Mouse (Mus musculus) limb, embryonic 14.5 days (tissue): ENCODE measurements around the gene Itgb1bp1. TPM values are rescaled to one million over a fixed set of nuclear protein-coding genes. Genes with fewer than 3 reads are reported as not detected.

Experiments used
- ATAC-seq: fragments of 200-750 bp; cut with Nextera tagmentation; 2 replicates; pipeline ENCODE4 v1.8.0; 2017; ENCODE audit warnings: low read depth, moderate number of reproducible peaks, moderate TSS enrichment; ENCODE audit not compliant: low FRiP score
- DNase-seq: peaks from one replicate; pipeline ENCODE4 v3.0.0-alpha.2; 2015; ENCODE audit warnings: low spot score
- H3K27ac ChIP-seq: fragments of 300-500 bp; sonication (generic); replicated peaks from 2 replicates; pipeline ENCODE4 v1.5.1; 2014; ENCODE audit warnings: low read depth, mild to moderate bottlenecking, low read length, moderate library complexity, mixed read lengths
- H3K27me3 ChIP-seq: fragments of 300-500 bp; sonication (generic); 2 replicates; pipeline ENCODE4 v1.6.1; 2014; ENCODE audit warnings: low read length, mixed read lengths; ENCODE audit not compliant: control insufficient read depth, insufficient read depth
- H3K36me3 ChIP-seq: fragments of 300-500 bp; sonication (generic); 2 replicates; pipeline ENCODE4 v1.6.1; 2014; ENCODE audit warnings: mild to moderate bottlenecking, low read length, moderate library complexity, mixed read lengths; ENCODE audit not compliant: control insufficient read depth, insufficient read depth
- H3K4me1 ChIP-seq: fragments of 300-500 bp; sonication (generic); 2 replicates; pipeline ENCODE4 v1.6.1; 2014; ENCODE audit warnings: antibody characterized with exemption, low read length, mixed read lengths; ENCODE audit not compliant: control insufficient read depth, insufficient read depth
- H3K4me2 ChIP-seq: fragments of 300-500 bp; sonication (generic); replicated peaks from 2 replicates; pipeline ENCODE4 v1.6.1; 2014; ENCODE audit warnings: low read depth, mild to moderate bottlenecking, low read length, moderate library complexity; ENCODE audit not compliant: severe bottlenecking
- H3K4me3 ChIP-seq: fragments of 300-500 bp; sonication (generic); replicated peaks from 2 replicates; pipeline ENCODE4 v1.5.1; 2014; ENCODE audit warnings: low read length
- H3K9ac ChIP-seq: fragments of 300-500 bp; sonication (generic); 2 replicates; pipeline ENCODE4 v1.6.1; 2014; ENCODE audit warnings: mild to moderate bottlenecking, low read depth, low read length, moderate library complexity; ENCODE audit not compliant: severe bottlenecking
- H3K9me3 ChIP-seq: fragments of 300-500 bp; sonication (generic); 2 replicates; pipeline ENCODE4 v1.6.1; 2016; ENCODE audit warnings: low read length; ENCODE audit not compliant: control insufficient read depth
- POLR2A ChIP-seq: fragments of 200-500 bp; IDR thresholded peaks from 2 replicates; pipeline ENCODE4 v1.8.0; 2012; ENCODE audit warnings: inconsistent platforms, mild to moderate bottlenecking, moderate library complexity, borderline replicate concordance; ENCODE audit not compliant: insufficient read depth, insufficient read length; ENCODE audit errors: extremely low read depth
- WGBS: fragments of 180-500 bp; shearing (Covaris S2); extraction: QIAGEN DNeasy Blood & Tissue Kit; methylation state at CpG from one replicate; pipeline ENCODE4 v1.1.7; 2014; 5-methylcytosine and 5-hydroxymethylcytosine counted together
- polyA plus RNA-seq, 2 experiments: library from polyadenylated mRNA; depleted of rRNA in 1 of 2; stranded (reverse) in 1 of 2; unstranded in 1 of 2; fragments of >200 nt; fragmentation: Nextera tagmentation in 1 of 2; extraction: Ambion mirVana in 1 of 2; gene quantifications; 2 replicates each; pipeline versions ENCODE4 v1.2.1 to v1.2.3; 2012 to 2014

Gene Itgb1bp1
- polyA plus RNA-seq, 2 experiments = 27.4 to 62.6 TPM

- Histone ChIP-seq H3K4me3 (no peak overlapping the region), H3K27ac (no peak overlapping the region), H3K27me3 (no peaks in the 10 kb centered on the region), H3K4me1 (no peaks in the 10 kb centered on the region), H3K9ac (no peak overlapping the region), H3K36me3 (peaks cover 15% of the 10 kb centered on the region), H3K9me3 (no peaks in the 10 kb centered on the region), H3K4me2 (no peak overlapping the region)
- DNase-seq (no peak), ATAC-seq (no peak)
- 89% methylated on average over 1 of the region's 1 CpGs for WGBS
- TF ChIP-seq POLR2A = no peak
These were observed 8.7 kb downstream of the Itgb1bp1 start for GRCm38 (mm10) chr12:21277352-21277864.

- whole genome bisulfite sequencing = 80% methylated on average over 7 of the region's 7 CpGs
- DNase-seq (no peak), ATAC-seq (no peak)
- H3K4me3 ChIP-seq = no peak overlapping the region
- H3K9ac ChIP-seq = no peak overlapping the region
- H3K4me1 ChIP-seq = no peaks in the 10 kb centered on the region
- H3K9me3 ChIP-seq = no peaks in the 10 kb centered on the region
- H3K36me3 ChIP-seq = peaks cover 40% of the 10 kb centered on the region
- H3K27ac ChIP-seq = no peak overlapping the region
- TF ChIP-seq POLR2A = no peak
- H3K27me3 ChIP-seq = no peaks in the 10 kb centered on the region
- H3K4me2 ChIP-seq = no peak overlapping the region
These were observed 11.6 kb downstream of the Itgb1bp1 start for GRCm38 (mm10) chr12:21274446-21274845.

GRCm38 (mm10) chr12:21268083-21268616 lies 17.9 kb downstream of the Itgb1bp1 start:
- Histone ChIP-seq H3K9me3 (no peaks in the 10 kb centered on the region), H3K4me3 (no peak overlapping the region), H3K36me3 (peaks cover 68% of the 10 kb centered on the region), H3K27ac (no peak overlapping the region), H3K4me1 (no peaks in the 10 kb centered on the region), H3K9ac (no peak overlapping the region), H3K27me3 (no peaks in the 10 kb centered on the region), H3K4me2 (no peak overlapping the region)
- DNase-seq (no peak), ATAC-seq (no peak)
- TF ChIP-seq POLR2A = no peak
- WGBS = 86% methylated on average over 8 of the region's 8 CpGs

GRCm38 (mm10) chr12:21266784-21267098 lies 19.3 kb downstream of the Itgb1bp1 start:
- H3K36me3 ChIP-seq = peaks cover 67% of the 10 kb centered on the region
- H3K27me3 ChIP-seq = no peaks in the 10 kb centered on the region
- no peak overlapping the region for H3K9ac ChIP-seq
- no peak overlapping the region for H3K4me2 ChIP-seq
- ATAC-seq (no peak), DNase-seq (no peak)
- H3K4me1 ChIP-seq = no peaks in the 10 kb centered on the region
- no peaks in the 10 kb centered on the region for H3K9me3 ChIP-seq
- 81% methylated on average over 2 of the region's 2 CpGs for WGBS
- H3K27ac ChIP-seq = no peak overlapping the region
- no peak overlapping the region for H3K4me3 ChIP-seq
- TF ChIP-seq POLR2A = no peak

- Histone ChIP-seq H3K27me3 (no peaks in the 10 kb centered on the region), H3K4me3 (no peak overlapping the region), H3K9me3 (no peaks in the 10 kb centered on the region), H3K4me1 (no peaks in the 10 kb centered on the region), H3K27ac (no peak overlapping the region), H3K4me2 (no peak overlapping the region), H3K9ac (no peak overlapping the region), H3K36me3 (peaks cover 61% of the 10 kb centered on the region)
- TF ChIP-seq POLR2A = no peak
- WGBS = 77% methylated on average over 14 of the region's 14 CpGs
- DNase-seq (peak; percentile 55), ATAC-seq (peak; percentile 64; the same call in 1 of the 2 replicates)
These were observed 19.9 kb downstream of the Itgb1bp1 start for GRCm38 (mm10) chr12:21265946-21266783.
